Mouse (Mus musculus) thymus, adult 2 months (tissue): ENCODE measurements around the gene Tmed9.

Source experiments
- CTCF ChIP-seq: fragments of 200-500 bp; IDR thresholded peaks from 2 replicates; pipeline ENCODE4 v1.5.1; 2012; ENCODE audit warnings: mild to moderate bottlenecking, control low read depth, low read length, moderate library complexity, borderline replicate concordance; ENCODE audit not compliant: control insufficient read depth, poor library complexity, insufficient read depth; ENCODE audit errors: extremely low read depth
- POLR2A ChIP-seq: fragments of 200-500 bp; IDR thresholded peaks from 2 replicates; pipeline ENCODE4 v1.6.1; 2012; ENCODE audit warnings: mild to moderate bottlenecking, low read length, control low read depth, moderate library complexity; ENCODE audit not compliant: control insufficient read depth, poor library complexity, insufficient read depth; ENCODE audit errors: extremely low read depth

DNA sequence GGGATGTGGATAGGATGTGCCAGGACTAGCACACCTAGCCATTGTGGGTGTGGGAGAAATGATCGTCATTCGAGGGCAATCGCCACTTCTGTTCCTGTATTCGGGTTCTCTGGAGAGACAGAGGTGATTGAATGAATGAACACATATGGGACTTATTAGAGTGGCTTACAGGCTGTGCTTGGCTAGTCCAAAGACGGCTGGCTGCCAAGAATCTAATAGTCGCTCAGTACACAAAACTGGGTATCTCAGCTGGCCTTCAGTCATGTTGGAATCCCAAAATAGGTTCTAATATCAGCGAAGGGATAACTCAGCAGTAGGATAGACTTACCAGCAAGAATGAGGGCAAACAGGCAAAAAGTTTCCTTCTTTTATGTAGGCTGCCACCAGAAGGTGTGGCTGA lies 38.5 kb downstream of the Tmed9 start:
- TF ChIP-seq CTCF (no peak), POLR2A (no peak)
